Mouse (Mus musculus) heart, postnatal 25 days (tissue): ENCODE data around the gene Chit1. TPM values are rescaled to one million over a fixed set of nuclear protein-coding genes. Genes with fewer than 3 reads are reported as not detected.

Experiments used
- DNase-seq: peaks from one replicate; pipeline ENCODE4 v3.0.0; 2022; ENCODE audit warnings: low spot score
- intact Hi-C: fragments of 180-260 bp; cut with DNase I; formaldehyde crosslinking; loops from one replicate; pipeline ENCODE4 v1.15.1; 2025
- total RNA-seq, 2 experiments: library from RNA; stranded (reverse); gene quantifications; 2 replicates each; pipeline ENCODE4 v1.2.3; 2021

The Chit1 gene
- total RNA-seq, 2 experiments from 2014 or later: not detected

GRCm38 (mm10) chr1:134164454-134164853 is 53.4 kb downstream of the Chit1 start:
- DNase-seq: no peak

DNA sequence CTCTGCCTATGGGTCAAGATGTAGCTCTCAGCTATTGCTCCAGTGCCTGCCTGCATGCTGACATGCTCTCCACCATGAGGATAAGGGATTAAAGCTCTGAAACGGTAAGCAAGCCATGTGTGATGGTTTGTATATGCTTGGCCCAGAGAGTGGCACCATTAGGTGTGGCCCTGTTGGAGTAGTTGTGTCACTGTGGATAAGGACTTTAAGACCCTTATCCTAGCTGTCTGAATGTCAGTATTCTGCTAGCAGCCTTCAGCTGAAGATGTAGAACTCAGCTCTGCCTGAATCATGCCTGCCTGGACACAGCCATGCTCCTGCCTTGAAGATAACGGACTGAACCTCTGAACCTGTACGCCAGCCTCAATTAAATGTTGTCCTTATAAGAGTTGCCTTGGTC is 55.5 kb downstream of the Chit1 start:
- no peak for DNase-seq
- intact Hi-C loops: no loop called here

More at GRCm38 (mm10) chr1:134164454-134164853, 53.4 kb downstream of the Chit1 start:
- intact Hi-C loops: no loop called here

GRCm38 (mm10) chr1:134167416-134168305 is 56.6 kb downstream of the Chit1 start:
- intact Hi-C loops: no loop called here
- no peak for DNase-seq

DNA sequence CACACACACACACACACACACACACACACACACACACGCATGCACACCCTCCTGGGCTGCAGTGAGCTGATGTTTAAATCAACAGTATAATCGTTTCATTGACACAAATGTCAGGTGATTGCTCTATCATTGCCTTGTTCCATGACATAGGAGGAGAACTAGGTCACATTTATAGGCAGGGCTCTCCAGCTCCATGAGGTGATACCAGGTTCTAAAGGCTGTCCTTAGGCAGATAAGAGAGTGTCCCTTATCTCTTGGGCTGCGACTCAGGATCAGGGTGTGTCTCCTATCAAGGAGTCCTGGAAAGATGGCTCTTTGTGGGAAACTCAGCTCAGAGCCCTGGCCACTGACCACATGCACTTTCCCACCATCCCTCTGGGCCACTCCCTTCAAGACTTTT is 57.5 kb downstream of the Chit1 start:
- DNase-seq: no peak
- intact Hi-C loops: no loop called here

GRCm38 (mm10) chr1:134168985-134169697 is 58.1 kb downstream of the Chit1 start:
- DNase-seq: no peak
- intact Hi-C loops: no loop called here

DNA sequence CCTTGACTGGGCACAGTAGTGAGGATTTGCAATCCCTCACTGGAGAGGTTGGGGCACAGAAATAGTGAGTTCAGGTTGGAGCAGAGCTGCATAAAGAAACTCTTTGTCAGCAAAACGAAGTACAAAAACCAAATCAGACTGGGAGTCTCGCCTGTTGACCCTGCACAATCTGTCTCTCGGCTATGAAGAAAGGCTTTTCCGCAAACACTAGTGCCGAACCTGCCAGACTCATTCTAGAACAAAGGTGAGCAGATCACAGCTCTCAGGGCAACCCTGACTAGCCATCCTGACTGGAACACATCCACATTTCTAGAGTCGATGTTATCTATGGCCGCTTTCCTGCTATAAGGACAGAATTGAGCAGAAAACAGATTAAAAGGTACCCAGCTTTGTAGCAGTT is 62.0 kb downstream of the Chit1 start:
- intact Hi-C loops: no loop called here
- no peak for DNase-seq

GRCm38 (mm10) chr1:134177976-134178375 is 66.9 kb downstream of the Chit1 start:
- intact Hi-C loops: no loop called here

DNA sequence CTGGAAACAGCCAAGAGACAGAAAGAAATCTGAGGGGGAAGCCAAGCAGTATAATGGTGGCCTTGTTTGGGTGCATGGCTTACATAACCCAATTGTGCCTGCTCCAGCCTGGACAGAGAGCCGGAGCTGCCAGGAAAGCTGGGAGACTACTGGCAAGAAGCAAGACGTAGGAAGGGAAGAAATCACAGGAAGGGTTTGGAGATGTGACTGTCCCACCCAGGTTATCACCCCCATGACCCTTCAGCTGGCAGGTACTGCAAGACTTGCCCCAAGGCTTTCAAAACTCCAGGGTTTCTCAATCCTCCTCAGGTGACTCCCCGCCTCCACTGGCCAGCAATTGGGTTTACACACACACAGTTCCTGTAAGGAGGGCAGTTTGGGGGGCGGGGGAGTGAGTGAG is 71.0 kb downstream of the Chit1 start, which contains the start of gene Chil1:
Gene Chil1, plus strand, starts transcription at position 152 of the 400 bp plus-strand sequence.
- DNase-seq: no peak
- intact Hi-C loops: no loop called here

More at GRCm38 (mm10) chr1:134177976-134178375, 66.9 kb downstream of the Chit1 start:
- DNase-seq: no peak

GRCm38 (mm10) chr1:134184089-134184488 is 73.0 kb downstream of the Chit1 start:
- no peak for DNase-seq
- intact Hi-C loops: no loop called here

GRCm38 (mm10) chr1:134188217-134188616 is 77.2 kb downstream of the Chit1 start:
- intact Hi-C loops: no loop called here
- DNase-seq: no peak

DNA sequence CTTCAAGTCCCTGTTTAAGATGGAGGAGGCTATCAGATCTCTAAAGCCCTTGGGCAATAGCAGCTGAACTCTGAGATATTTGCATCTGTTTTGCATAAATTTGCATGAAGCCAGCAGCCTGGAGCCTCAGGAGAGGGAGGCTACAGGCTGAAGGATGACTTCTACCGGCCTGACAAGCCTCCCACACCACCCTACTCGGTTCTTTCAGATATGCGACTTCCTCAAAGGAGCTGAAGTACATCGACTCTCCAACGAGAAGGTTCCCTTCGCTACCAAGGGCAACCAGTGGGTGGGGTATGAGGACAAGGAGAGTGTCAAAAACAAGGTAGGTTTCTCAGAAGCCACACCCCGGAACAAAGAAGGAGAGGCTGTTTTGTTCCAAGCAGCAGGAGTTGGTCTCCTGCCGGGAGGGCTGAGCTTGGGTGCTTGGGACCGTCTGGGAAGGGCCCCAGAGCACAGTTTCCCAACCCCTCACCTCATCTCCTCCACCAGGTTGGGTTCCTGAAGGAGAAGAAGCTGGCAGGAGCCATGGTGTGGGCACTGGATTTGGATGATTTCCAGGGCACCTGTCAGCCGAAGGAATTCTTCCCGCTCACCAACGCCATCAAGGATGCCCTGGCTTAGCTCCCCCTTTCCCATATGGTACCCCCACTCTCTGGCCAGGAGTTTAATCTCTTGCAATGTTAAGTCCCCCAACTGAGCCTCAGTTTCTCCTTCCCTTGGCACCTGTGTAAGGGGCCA is 78.1 kb downstream of the Chit1 start:
- intact Hi-C loops: no loop called here
- DNase-seq: no peak

GRCm38 (mm10) chr1:134191192-134191591 is 80.2 kb downstream of the Chit1 start:
- DNase-seq: no peak
- intact Hi-C loops: no loop called here

DNA sequence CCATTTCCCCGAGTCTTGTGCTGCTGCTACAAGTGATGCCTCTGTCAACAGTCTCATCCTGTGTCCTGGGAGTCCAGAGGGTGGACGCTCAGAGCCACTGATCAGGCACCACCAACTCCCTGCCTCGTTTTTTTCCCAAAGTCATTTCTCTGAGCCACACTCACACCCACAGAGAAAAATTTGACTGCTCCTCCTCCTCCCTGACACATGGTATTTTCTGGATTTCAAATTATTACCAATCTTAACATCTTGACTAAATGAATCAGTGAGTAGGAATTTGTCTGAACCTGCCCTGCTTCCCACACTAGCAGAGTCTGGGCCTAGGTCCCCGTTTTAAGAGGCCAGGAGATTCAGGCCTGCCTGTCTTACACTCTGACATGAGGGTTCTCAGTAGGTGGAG is 81.0 kb downstream of the Chit1 start:
- intact Hi-C loops: no loop called here

DNA sequence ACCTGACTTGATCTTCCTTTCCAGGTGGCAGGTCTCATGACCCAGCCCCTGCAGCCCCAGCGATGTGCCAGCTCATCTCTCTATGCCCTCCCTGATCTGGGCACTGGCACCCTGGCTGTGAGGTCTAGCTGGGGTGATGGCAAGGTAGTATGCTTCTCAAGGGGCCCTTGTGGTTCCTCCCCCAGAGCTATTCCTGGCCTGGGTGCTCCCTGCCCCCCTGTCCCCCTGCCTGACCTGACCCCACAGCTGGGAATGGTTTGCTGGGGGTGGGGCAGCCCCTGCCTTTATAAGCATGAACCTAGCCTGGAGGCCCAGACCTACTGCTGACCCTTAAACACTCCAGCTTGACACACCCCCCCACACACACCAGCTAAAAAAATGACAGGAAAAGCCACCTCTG is 82.1 kb downstream of the Chit1 start, which contains the start of gene Mybph:
Gene Mybph, plus strand, starts transcription at position 323 of the 400 bp plus-strand sequence.
- no peak for DNase-seq
- intact Hi-C loops: no loop called here

More for the DNA sequence above, 81.0 kb downstream of the Chit1 start:
- no peak for DNase-seq

DNA sequence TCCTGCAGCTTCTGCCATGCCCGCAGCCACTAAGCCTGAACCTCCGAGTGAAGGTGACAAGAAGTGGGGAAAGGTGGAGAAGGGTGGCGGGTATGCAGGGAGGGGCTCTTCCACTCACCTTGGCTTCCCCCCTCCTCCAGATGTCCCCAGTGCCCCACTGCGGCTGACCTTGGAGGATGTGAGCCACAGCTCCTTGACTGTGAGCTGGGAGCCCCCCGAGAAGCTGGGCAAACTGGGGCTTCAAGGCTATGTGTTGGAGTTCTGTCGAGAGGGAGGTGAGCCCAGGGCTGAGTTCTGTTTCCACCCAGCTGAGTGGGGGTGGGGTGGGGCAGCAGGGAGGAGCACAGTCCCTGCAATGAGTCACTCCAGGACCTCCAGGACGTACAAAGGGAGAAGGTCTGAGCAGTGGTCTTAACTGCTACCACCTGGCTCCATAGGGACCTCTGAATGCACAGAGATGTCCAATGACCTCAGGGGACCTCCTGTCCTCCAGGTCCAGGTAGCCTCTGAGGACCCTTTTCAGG is 82.7 kb downstream of the Chit1 start:
- intact Hi-C loops: loop anchor here (2.0 kb wide), 1 partner anchor 43 kb away; no protein-coding TSS in a partner anchor
- no peak for DNase-seq

- DNase-seq: no peak
- intact Hi-C loops: loop anchor here (2.0 to 5.0 kb wide), 2 partner anchors 44 to 128 kb away; no protein-coding TSS in a partner anchor
These were observed 83.4 kb downstream of the Chit1 start for GRCm38 (mm10) chr1:134194298-134195022.

GRCm38 (mm10) chr1:134195117-134195516 is 84.1 kb downstream of the Chit1 start:
- no peak for DNase-seq
- intact Hi-C loops: loop anchor here (2.0 to 5.0 kb wide), 2 partner anchors 44 to 127 kb away; no protein-coding TSS in a partner anchor

GRCm38 (mm10) chr1:134195571-134195970 is 84.5 kb downstream of the Chit1 start:
- intact Hi-C loops: loop anchor here (2.0 to 5.0 kb wide), 2 partner anchors 45 to 127 kb away; no protein-coding TSS in a partner anchor
- DNase-seq: no peak

DNA sequence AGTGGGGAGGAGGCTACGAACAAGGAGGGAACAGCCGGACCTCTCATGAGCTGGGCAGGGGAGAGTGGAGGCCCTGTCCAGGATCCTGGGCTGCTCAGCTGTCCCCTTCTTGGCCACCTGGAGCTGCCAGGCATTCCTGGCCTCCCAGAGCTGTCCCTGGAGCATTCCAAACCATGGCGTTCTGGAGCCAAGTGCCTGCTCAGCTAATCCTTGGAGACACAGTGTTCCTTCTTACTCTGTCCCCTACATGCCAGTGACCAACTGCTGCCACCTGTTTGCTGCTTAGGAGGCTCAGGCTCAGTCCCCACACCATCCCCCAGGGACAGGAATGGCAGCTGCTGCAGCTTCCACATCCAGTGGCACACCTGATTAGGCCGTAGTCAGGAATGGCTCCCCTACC is 84.9 kb downstream of the Chit1 start:
- no peak for DNase-seq
- intact Hi-C loops: loop anchor here (1.0 to 5.0 kb wide), 3 partner anchors 45 to 126 kb away; no protein-coding TSS in a partner anchor
